Mouse (Mus musculus): ENCODE measurements around the gene Tgfbrap1.

The Tgfbrap1 gene

DNA sequence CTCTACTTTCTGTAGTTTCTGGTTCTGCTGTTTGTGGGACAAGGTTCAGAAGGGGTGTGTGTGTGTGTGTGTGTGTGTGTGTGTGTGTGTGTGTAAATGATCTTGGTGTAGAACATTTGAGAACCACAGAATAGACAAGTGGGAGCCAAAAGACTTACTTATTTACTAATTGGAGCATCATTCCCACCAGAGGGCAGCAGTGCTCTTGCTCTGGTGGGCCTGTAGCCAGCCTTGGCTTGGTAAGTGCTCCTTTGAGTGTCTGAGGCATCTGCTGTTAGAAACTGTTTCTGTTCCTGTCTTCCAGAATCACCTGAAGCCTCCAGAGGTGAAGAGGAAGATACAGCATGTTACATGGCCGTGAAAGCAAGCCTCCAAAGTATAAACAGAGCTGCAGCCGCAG, 14.4 kb upstream of the Tgfbrap1 start:
- CTCF ChIA-PET, result no interaction called here

DNA sequence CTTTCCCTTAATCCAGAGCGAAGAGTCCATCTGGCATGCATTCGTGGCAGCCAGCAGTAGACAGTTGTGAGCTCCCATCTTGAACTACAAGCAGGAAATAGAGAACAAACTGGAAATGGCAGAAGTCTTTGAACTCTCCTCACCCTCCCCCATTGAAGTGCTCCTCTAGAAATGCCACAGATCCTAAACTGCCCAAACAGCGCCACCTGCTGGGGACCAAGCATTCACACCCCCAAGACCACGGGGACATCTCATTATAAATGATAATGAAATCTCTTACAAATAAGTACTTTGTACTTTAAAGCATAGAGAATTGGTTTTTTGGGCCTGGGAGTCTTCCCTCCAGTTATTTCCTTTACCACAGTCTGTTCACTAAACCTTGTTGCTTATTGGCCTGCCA, 12.1 kb upstream of the Tgfbrap1 start:
- CTCF ChIA-PET, result interaction anchor here (0.6 to 1.5 kb wide), 4 partner anchors 11 to 203 kb away, joined by 3 to 4 read pairs (median 3); no protein-coding TSS in a partner anchor

- CTCF ChIA-PET, result no interaction called here
Observed at GRCm38 (mm10) chr1:43108729-43109128, 10.3 kb upstream of the Tgfbrap1 start.

DNA sequence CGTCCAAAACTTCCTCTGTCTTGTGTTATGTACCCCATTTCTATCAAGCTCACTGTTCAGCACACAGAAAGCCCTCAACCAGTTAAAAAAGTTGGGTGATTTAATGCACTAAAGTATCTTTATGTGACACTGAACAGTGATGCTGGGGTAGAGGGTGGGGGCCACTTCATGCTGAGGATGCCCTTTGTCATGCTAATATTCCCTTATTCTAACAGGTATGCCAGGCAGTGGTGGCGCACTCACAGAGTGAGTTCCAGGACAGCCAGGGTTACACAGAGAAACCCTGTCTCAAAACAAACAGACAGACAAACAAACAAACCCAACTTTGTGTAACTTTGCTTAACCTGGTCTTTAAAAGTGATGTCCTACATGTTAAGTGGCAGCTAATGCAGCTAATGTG, 4.2 kb downstream of the Tgfbrap1 start:
- CTCF ChIA-PET, result no interaction called here

DNA sequence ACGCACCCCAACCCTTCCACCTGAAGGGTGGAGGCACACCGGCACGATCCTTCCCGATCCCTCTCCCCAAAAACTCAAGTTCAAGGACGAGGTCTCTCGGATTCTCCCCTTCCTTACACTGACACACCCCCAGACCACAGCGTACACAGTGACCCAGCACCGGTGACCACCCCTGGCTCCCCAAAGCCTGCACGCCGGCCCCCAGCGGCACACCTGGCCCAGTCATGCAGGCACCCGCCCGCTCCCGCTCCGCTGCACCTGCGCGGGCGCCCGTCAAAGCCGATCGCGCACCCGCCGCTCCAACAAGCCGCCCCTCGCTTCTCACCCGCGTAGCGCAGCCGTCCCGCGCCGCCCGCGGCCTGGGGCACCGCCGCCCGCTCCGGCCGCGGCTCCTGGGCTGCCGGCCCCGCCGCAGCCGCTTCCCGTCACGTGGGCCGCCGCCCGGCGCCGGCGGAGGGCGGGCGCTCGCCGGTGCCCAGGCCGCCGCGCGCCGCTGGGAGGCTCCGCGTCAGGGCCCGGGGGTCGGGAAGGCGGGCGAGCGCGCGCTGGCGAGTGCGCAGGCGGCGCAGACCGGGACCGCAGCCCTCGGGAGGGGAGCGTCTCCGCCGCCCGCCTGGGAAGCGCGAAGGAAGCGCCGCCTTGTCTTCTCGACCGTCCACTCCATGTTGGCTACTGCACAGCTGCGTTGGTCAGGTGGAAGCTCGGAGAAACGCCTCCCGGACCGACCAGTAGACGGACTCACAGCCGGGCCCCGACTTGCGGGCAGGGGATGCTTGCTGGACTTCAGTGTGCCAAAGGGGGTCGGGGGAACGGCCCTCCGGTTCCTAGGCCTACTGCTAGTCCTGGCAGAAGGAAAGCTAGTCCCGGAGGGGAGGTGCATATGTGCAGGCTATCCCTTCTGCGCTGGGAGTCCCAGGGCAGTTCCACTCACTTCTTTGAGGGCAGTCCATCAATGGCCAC, 6.1 kb downstream of the Tgfbrap1 start:
- CTCF ChIA-PET, result interaction anchor here (0.5 kb wide), 1 partner anchor 285 kb away, joined by 5 read pairs; no protein-coding TSS in a partner anchor

DNA sequence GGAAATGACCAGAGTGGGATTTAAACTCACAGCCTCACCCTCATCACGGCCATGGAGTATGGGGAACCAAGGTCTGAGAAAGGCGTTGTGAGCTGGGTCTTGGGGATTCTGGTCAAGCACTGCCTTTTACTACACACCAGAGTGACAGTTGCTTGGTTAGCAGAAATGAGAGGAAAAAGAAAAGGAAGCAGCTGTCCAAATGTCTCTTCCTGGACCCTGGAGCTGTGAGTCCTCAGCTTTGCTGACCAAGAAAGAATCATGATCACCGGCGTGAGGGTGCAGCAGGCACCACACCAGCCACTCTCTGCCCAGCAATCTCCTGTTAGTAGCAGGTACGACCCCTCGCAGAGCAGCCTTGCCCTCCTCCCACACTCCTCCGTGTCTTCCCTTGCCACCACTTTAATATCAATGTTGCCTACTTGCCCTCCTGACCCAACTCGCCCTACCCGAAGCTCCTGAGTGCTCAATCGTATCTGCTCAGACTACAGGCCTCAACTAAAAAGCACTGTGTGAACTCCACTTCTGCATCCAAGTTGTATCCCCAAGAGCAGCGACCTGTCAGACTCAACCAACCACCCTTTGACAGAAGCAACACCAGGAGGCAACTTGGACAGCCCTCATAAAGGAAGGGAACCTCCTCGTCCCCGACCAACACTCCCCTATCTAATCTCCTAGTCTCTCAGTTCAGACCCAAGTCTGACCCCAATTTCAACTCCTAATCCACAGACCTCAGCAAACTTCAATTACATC, 7.0 kb downstream of the Tgfbrap1 start:
- CTCF ChIA-PET, result interaction anchor here (0.5 kb wide), 1 partner anchor 453 kb away, joined by 21 read pairs; no protein-coding TSS in a partner anchor

DNA sequence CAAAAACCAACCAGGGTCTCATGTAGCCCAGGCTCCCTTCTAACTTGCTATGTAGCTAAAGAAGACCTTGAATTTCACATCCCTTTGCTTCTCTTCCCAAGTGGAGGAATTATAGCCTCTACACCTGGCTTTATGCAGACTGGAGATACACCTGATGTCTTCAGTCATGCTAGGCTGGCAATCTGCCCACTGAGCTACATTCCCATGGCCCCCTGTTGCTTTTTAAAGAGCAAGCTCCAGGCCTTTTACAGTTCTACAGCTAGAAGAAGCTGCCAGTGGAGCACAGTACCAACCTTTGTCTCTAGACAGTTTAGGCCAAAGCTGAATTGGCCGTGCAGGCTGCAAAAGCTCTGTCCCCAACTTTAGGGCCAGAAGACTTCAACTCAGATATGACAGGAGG, 8.0 kb downstream of the Tgfbrap1 start:
- CTCF ChIA-PET, result no interaction called here

- CTCF ChIA-PET, result no interaction called here
Observed at GRCm38 (mm10) chr1:43082946-43083345, 15.5 kb downstream of the Tgfbrap1 start.

DNA sequence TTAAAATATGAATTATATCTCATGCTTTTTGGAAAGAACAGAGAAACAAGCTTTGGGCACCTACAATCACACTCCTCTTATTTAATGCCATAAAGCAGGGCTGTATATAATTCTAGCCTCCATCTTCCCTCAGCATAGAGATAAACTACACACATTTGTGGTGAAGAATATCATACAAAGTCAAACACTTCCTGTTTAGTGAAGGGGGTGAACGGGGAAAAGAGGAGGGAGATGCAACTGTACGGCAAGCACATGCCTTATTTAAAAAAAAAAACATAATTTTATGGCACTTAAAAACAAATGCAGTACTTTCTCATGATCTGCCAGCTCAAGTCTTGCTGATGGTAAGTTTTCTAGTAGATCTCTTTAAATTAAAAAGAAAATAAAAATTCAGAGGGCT, 20.3 kb downstream of the Tgfbrap1 start:
- CTCF ChIA-PET, result no interaction called here

DNA sequence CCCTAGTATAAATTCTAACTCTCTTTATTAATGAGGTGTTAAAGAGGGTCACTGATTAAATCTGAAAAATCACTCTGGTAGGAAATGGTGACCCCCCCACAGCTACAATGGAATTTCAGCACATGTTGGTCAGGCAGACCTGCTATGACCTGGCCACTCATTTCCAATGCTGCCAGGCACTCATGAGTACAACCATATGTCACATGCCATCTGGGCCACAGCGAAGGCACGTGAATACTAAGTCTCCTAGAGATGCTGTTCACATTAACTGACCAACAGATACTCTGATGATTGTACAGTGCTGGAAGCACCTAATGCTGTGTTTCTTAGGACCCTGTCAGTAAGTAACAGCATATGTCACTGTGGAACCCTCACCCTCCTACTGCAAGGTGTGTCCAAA, 23.6 kb downstream of the Tgfbrap1 start:
- CTCF ChIA-PET, result no interaction called here

GRCm38 (mm10) chr1:43072561-43072960, 25.9 kb downstream of the Tgfbrap1 start:
- CTCF ChIA-PET, result interaction anchor here (0.6 kb wide), 1 partner anchor 38 kb away, joined by 3 read pairs; no protein-coding TSS in a partner anchor

GRCm38 (mm10) chr1:43072028-43072427, 26.4 kb downstream of the Tgfbrap1 start:
- CTCF ChIA-PET, result no interaction called here

- CTCF ChIA-PET, result interaction anchor here (0.6 kb wide), 1 partner anchor 26 kb away, joined by 4 read pairs; no protein-coding TSS in a partner anchor
Observed at GRCm38 (mm10) chr1:43070726-43071125, 27.7 kb downstream of the Tgfbrap1 start.

GRCm38 (mm10) chr1:43067551-43067950, 30.9 kb downstream of the Tgfbrap1 start:
- CTCF ChIA-PET, result interaction anchor here (0.5 kb wide), 1 partner anchor 502 kb away, joined by 7 read pairs; no protein-coding TSS in a partner anchor

- CTCF ChIA-PET, result no interaction called here
Observed at GRCm38 (mm10) chr1:43066573-43066972, 31.9 kb downstream of the Tgfbrap1 start.

GRCm38 (mm10) chr1:43065615-43066310, 32.7 kb downstream of the Tgfbrap1 start:
- CTCF ChIA-PET, result no interaction called here

GRCm38 (mm10) chr1:43051903-43052302, 46.5 kb downstream of the Tgfbrap1 start:
- CTCF ChIA-PET, result no interaction called here

GRCm38 (mm10) chr1:43047811-43048210, 50.6 kb downstream of the Tgfbrap1 start:
- CTCF ChIA-PET, result no interaction called here

DNA sequence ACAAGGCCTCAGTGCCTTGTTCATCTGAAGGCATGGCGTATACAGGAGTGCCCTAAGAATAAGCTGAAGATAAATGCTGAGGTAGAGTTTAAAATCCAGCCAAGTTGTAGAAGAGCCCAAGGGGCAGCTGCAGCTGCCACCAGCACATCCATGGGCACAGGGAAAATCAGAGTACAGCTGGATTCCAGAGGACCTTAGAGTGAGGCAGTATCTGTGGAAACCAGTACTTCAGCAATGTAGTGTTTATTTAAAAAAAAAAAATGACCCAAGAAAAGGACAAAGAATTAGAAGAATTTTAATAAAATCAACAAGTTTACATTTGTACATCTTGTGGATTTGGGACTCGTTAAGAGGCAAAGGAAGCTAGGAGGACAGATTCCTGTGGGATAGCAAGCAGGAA, 51.4 kb downstream of the Tgfbrap1 start:
- CTCF ChIA-PET, result no interaction called here

GRCm38 (mm10) chr1:43045204-43045982, 53.0 kb downstream of the Tgfbrap1 start:
- CTCF ChIA-PET, result no interaction called here

DNA sequence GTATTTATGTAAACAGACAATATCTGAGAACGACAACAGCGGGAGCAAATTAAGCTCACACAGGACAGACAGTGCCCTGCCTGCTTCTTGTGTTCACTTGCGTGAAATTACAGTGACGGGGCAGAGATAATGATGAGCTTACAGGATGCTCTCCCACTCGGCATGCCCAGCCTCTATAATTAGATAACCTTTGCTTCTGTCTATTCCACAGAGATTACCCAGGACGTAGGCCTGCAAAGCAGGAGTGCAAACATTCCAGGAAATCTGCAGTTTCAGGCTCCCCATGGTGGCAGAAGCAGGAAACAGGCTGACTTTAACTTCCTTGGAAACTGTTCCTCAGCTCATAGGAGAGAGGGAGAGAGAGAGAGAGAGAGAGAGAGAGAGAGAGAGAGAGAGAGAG, 56.2 kb downstream of the Tgfbrap1 start:
- CTCF ChIA-PET, result no interaction called here

Measured in spleen, embryonic (tissue).